Mouse (Mus musculus): ENCODE results near the gene Ssmem1. TPM values are rescaled to one million over a fixed set of nuclear protein-coding genes. Genes with fewer than 3 reads are reported as not detected.

The Ssmem1 gene
- total RNA-seq, 4 experiments from 2014 or later = 0.39 to 1.5 (median 1.1) TPM

GRCm38 (mm10) chr6:30552628-30553027 lies 43.0 kb downstream of the Ssmem1 start:
- no peak for DNase-seq (ENCODE audit: low spot score in 2 of 2)

- DNase-seq (ENCODE audit: low spot score in 2 of 2) = no peak
These were observed 43.8 kb downstream of the Ssmem1 start for GRCm38 (mm10) chr6:30553381-30554010.

- no peak for DNase-seq (ENCODE audit: low spot score in 2 of 2)
These were observed 44.4 kb downstream of the Ssmem1 start for GRCm38 (mm10) chr6:30554092-30554491.

GRCm38 (mm10) chr6:30554621-30555170 lies 45.0 kb downstream of the Ssmem1 start:
- DNase-seq (ENCODE audit: low spot score in 2 of 2) = no peak

- DNase-seq (ENCODE audit: low spot score in 2 of 2) = no peak
These were observed 46.4 kb downstream of the Ssmem1 start for GRCm38 (mm10) chr6:30556080-30556479.

GRCm38 (mm10) chr6:30559726-30560125 lies 50.1 kb downstream of the Ssmem1 start:
- DNase-seq (ENCODE audit: low spot score in 2 of 2) = no peak

- DNase-seq (ENCODE audit: low spot score in 2 of 2) = no peak
These were observed 52.5 kb downstream of the Ssmem1 start for GRCm38 (mm10) chr6:30562132-30562531.

GRCm38 (mm10) chr6:30563575-30563974 lies 53.9 kb downstream of the Ssmem1 start:
- no peak for DNase-seq (ENCODE audit: low spot score in 2 of 2)

GRCm38 (mm10) chr6:30564051-30564450 lies 54.4 kb downstream of the Ssmem1 start:
- DNase-seq (ENCODE audit: low spot score in 2 of 2) = no peak

GRCm38 (mm10) chr6:30568069-30568468 lies 58.4 kb downstream of the Ssmem1 start, which contains the start of gene Cpa4:
Cpa4 (plus strand) TSS chr6:30568369.
- no peak for DNase-seq (ENCODE audit: low spot score in 2 of 2)

GRCm38 (mm10) chr6:30569331-30569730 lies 59.7 kb downstream of the Ssmem1 start:
- DNase-seq (ENCODE audit: low spot score in 2 of 2) = no peak

Other genes with a start within 250 kb of the Ssmem1 start
- gene Ube2h, start 205.3 kb upstream of the Ssmem1 start, total RNA-seq (2022) = 10 to 100 TPM; 81.4 to 88.7 (median 86.1) TPM
- 10 to 100 TPM; 24.3 to 32.8 (median 27.7) TPM for gene Zc3hc1, start 118.8 kb upstream of the Ssmem1 start, total RNA-seq (2022)
- 10 to 100 TPM; 82.8 to 88.4 (median 85.4) TPM for gene Klhdc10, start 108.0 kb upstream of the Ssmem1 start, total RNA-seq (2022)
- gene Tmem209, start 66 bp upstream of the Ssmem1 start, total RNA-seq (2022) = 10 to 100 TPM; 21.4 to 25.7 (median 24.1) TPM
- gene Cpa2, start 31.7 kb downstream of the Ssmem1 start, total RNA-seq (2022) = 1 to 10 TPM; 1.4 to 2.5 (median 1.9) TPM
- under 1 TPM in 2 of 4 experiments, not detected in 2; 0.13 to 0.16 TPM for gene Cpa4, start 58.5 kb downstream of the Ssmem1 start, total RNA-seq (2022)
- not detected for gene Cpa5, start 101.2 kb downstream of the Ssmem1 start, total RNA-seq (2022)
- gene Cpa1, start 129.4 kb downstream of the Ssmem1 start, total RNA-seq (2022) = not detected
- 1 to 10 TPM; 5.2 to 8.1 (median 6.7) TPM for gene Cep41, start 183.9 kb downstream of the Ssmem1 start, total RNA-seq (2022)
- 10 to 100 TPM; 43.1 to 65.9 (median 50.6) TPM for gene Mest, start 213.7 kb downstream of the Ssmem1 start, total RNA-seq (2022)